Mouse (Mus musculus) embryonic fibroblast, embryonic 13.5 days (primary cell): ENCODE data around the gene Srsf4.

Experiments
- CTCF ChIP-seq: IDR thresholded peaks from 2 replicates; pipeline ENCODE4 v1.5.1; 2011; ENCODE audit warnings: mild to moderate bottlenecking, control low read depth, low read length, moderate library complexity, borderline replicate concordance; ENCODE audit not compliant: insufficient read depth
- POLR2A ChIP-seq: IDR thresholded peaks from 2 replicates; pipeline ENCODE4 v1.6.1; 2011; ENCODE audit warnings: low read depth, mild to moderate bottlenecking, control low read depth, low read length, moderate library complexity

- no peak for TF ChIP-seq CTCF
- TF ChIP-seq POLR2A: no peak
Observed at GRCm38 (mm10) chr4:131845991-131846778, 27.2 kb upstream of the Srsf4 start.
